Mouse (Mus musculus) induced T-regulatory cell, adult 2 months (primary cell): ENCODE data around the gene Mmp8.

ENCODE experiments used
- DNase-seq: peaks from one replicate; pipeline ENCODE4 v3.0.0-alpha.2; 2012; ENCODE audit warnings: low read depth

Gene Mmp8

DNA sequence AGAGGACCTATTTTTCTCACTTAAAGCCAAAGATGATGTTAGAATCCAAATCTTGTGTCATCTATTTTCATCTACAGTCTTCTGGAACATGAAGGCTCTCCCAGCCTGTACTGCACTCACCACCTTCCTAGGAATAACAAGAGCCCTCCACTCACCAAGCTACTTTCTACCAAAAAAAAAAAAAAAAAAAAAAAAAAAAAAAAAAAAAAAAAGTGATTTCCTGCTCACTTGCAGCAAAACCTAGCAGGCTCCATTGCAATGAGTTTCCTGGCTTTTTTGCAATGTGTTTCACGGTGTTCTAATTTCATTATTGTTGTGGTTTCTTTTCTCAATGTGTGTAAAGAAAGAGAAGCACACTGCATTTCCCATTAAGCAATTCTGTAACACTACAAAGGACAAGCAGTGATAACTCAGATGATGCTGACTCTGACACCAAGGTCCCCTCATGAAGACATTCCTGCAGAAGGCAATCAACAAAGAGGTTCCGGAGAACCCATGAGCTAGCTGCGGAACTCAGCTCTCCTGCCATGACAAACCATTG is 35.1 kb downstream of the Mmp8 start:
- no peak for DNase-seq

DNA sequence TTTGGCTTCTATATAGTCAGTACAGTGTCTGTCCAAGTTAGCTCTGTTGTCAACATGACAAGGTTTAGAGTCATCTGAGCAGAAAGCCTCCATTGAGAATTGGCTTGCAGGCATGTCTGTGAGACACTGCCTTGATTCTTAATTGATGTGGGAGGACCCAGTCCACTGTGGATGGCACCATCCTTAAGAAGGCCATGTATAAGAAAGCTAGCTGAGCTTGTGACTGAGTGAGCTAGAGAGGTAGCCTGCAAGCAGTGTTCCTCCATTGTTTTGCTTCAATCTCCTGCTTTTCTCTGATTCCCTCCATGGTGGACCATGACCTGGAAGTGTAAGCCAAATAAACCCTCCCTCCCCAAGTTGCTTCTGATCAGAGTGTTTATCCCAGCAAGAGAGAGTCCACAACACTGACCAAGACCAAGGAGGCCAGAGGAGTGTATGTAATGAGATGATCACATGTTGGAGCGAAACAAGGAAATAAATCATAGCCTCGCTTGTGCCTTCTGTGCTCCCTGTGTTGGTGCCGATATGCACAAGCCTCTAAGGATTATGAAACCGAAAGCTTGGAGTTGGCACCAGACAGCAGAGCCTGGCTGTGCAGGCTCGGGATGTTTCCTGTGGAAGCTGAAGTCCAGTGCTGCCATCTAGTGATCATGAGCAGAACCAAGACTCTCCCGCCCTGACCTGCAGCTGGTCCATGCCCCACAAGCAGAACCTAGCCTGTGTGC is 36.7 kb downstream of the Mmp8 start:
- DNase-seq: peak; percentile 80

DNA sequence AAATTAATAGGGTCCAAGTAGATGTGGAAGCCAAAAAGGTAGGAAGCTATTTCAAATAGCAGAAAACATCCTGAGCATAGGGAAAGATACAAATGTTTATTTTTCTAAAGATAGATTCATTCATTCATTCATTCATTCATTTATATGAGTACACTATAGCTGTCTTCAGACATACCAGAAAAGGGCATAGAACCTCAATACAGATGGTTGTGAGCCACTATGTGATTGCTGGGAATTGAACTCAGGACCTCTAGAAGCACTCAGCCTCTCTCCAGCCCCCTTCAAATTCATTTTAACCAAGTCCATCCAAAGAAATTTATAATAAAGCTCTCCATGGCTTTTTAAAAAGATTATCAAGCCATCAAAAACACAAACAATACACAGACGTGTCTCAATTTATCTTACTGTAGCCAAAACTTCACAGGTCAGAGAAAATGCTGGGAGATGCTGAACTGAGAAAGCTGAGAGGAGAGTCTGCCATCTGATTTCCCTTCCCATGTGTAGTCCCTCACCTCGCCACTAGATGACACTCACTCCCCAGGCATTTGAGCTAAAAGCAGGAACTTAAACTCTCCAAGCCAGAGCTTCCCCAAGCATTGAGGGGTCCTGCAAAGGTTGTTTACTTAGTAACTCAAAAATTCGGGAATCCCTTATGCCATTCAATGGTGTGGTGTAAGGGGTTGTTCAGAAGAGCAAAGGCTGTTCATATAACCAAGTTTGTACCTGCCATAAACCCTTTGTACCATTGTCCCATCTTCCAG is 44.9 kb downstream of the Mmp8 start:
- DNase-seq: peak; percentile 75

DNA sequence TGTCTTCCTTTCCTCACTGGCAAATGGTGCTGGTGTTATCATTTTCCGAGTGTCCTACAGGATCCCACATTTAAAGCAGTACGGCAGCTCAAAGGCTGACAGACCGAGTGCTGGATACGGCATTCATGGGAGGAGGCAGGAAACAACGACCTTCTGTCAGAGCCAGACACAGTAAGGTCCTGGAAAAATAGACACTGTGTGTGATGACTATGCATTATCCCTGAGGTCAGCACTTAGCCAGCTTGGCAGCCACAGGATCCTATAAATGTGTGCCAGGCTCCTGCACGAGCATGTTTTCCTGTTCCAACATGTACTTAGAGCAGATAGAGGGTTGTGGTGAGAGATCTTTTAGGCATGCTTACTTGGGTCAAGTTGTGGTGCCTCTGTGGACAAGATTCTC is 45.7 kb downstream of the Mmp8 start:
- no peak for DNase-seq

DNA sequence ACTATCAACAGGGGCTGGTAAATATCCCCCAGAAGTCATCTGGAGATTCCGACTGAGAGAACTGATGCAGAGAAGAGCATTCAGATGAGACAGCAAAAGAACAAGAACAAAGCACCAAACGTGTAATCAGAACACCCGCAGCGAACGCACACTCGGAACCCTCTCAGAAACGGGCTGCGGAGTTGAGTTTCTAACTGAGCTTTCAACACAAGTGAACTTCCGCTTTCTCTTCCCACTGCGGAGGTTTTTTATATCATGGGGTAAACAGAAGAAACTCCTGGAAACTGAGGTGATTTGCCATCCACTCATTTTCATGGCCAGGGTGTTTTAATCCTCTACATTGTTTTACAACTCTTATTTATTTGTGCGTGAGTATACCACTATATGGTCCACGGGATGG is 47.4 kb downstream of the Mmp8 start:
- DNase-seq: no peak
